Mouse (Mus musculus) B cell, adult 62 days (primary cell): ENCODE data around the gene Arl13a. TPM values are rescaled to one million over a fixed set of nuclear protein-coding genes. Genes with fewer than 3 reads are reported as not detected.

ENCODE experiments used
- total RNA-seq: library from RNA; stranded (reverse); gene quantifications from 4 replicates; pipeline ENCODE4 v1.2.4, GENCODE M21; 2023

The Arl13a gene
- total RNA-seq: not detected in 4 replicates

GRCm38 (mm10) chrX:134187201-134187600 lies at the start of gene Arl13a:
TSS of gene Arl13a (plus strand) at chrX:134187501.

GRCm38 (mm10) chrX:134162043-134162720 lies 25.1 kb upstream of the Arl13a start, which contains the start of gene Xkrx:
TSS of gene Xkrx (minus strand) at chrX:134162076.

DNA sequence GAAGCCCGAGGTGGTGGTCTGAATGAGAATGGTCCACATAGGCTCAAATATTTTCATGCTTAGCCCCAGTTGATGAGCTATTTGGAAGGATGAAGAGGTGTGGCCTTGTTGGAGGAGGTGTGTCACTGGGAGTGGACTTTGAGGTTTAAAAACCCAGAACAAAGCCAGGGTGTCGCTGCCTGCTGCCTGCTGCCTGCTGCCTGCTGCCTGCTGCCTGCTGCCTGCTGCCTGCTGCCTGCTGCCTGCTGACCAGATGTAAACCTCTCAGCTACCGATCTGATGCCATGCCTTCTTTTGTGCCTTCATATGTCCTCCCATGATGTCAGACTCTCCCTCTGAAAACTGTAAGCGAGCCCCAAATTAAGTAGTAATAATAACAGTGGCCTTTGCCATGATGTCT lies 34.6 kb downstream of the Arl13a start, which contains the start of gene Nox1:
Nox1 (minus strand) TSS at position 101 of the 400 bp plus-strand sequence.

Other genes starting within 250 kb of the Arl13a start
- 0.24 to 0.58 TPM (median 0.27 TPM) in 4 replicates for gene Sytl4, start 205.7 kb upstream of the Arl13a start, total RNA-seq
- gene Cstf2, start 128.3 kb upstream of the Arl13a start, total RNA-seq: 37.8 to 56.8 TPM (median 51.0 TPM) in 4 replicates
- gene Xkrx, start 25.4 kb upstream of the Arl13a start, total RNA-seq: 23.0 to 29.0 TPM (median 24.8 TPM) in 4 replicates
- gene Nox1, start 34.5 kb downstream of the Arl13a start, total RNA-seq: 1.3 to 1.6 TPM (median 1.4 TPM) in 4 replicates
- 27.4 to 32.0 TPM (median 29.4 TPM) in 4 replicates for gene Trmt2b, start 89.5 kb downstream of the Arl13a start, total RNA-seq
- not detected in 4 replicates for gene Tmem35a, start 107.7 kb downstream of the Arl13a start, total RNA-seq
- gene Cenpi, start 120.6 kb downstream of the Arl13a start, total RNA-seq: 1.2 to 2.6 TPM (median 1.7 TPM) in 4 replicates
- gene Drp2, start 217.1 kb downstream of the Arl13a start, total RNA-seq: not detected in 4 replicates